ENCODE assay signal across 17 mouse cellular contexts in the genomic region with DNA sequence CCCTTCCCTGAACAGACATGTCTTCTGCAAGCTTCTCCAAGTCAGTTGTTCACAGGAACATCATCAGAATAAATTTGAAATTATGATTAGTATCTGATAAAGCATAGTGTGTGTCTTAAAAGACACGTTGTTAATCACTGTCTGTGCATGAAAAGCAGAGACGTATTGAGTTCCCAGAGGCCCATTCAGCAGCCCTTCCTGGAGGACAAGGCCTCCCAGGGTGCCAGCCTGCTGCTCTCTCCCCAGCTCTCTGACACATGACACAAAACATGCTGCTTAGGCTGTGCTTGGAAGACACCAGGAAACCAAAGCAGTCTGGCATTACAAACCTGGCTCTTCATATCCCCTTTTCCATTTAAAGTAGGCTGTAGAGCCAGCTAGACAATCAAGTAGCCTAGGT.
A peak's percentile ranks its signal among the peaks of the same experiment; 100 is the strongest.
DNase-seq lines count a peak whose midpoint lies in the region; ATAC-seq and TF ChIP-seq lines count a peak whose summit lies in the region.
"Had no signal": no experiment of that assay in that cellular context is flagged by ENCODE, and none has a peak within 500 bp of the region (broad histone marks: within the 10 kb centered on the region; RNA-seq: fewer than 3 reads in every experiment).

No protein-coding gene starts in this region.

- no peaks in the 10 kb centered on the region for H3K27me3 ChIP-seq in heart, embryonic 10.5 days (ENCODE audit: insufficient read depth, poor library complexity, severe bottlenecking)
- no peaks in the 10 kb centered on the region for H3K27me3 ChIP-seq in lung, embryonic 15.5 days
- no peaks in the 10 kb centered on the region for H3K27me3 ChIP-seq in hindbrain, embryonic 11.5 days (ENCODE audit: control insufficient read depth, insufficient read depth, low read length)
- no peaks in the 10 kb centered on the region for H3K27me3 ChIP-seq in hindbrain, postnatal 0 days (ENCODE audit: insufficient read depth, low read length)
- H3K27me3 ChIP-seq: embryonic facial prominence, embryonic 13.5 days; neural tube, embryonic 15.5 days had no signal

- no peak overlapping the region for H3K4me2 ChIP-seq in lung, embryonic 15.5 days
- H3K4me2 ChIP-seq in hindbrain, embryonic 11.5 days (replicated peaks; ENCODE audit: low read depth, low read length): no peak overlapping the region
- H3K4me2 ChIP-seq in hindbrain, postnatal 0 days (ENCODE audit: low read depth, low read length): no peak overlapping the region
- H3K4me2 ChIP-seq: embryonic facial prominence, embryonic 13.5 days; midbrain, embryonic 11.5 days; neural tube, embryonic 15.5 days had no signal

- WGBS in heart, embryonic 10.5 days: 14% methylated on average over 2 of the region's 2 CpGs
- 50% methylated on average over 2 of the region's 2 CpGs for WGBS in lung, embryonic 15.5 days
- WGBS in hindbrain, embryonic 11.5 days: 14% methylated on average over 2 of the region's 2 CpGs
- 3% methylated on average over 2 of the region's 2 CpGs for WGBS in hindbrain, postnatal 0 days

- DNase-seq in heart, embryonic 10.5 days (ENCODE audit: low spot score): no peak
- no peak for DNase-seq in heart, adult 9 months (ENCODE audit: low spot score in 2 of 2)
- no peak for DNase-seq in lung, postnatal 14 days
- peak; percentile 16 for DNase-seq in hindbrain, embryonic 11.5 days (ENCODE audit: low spot score)
- DNase-seq in hindbrain, postnatal 0 days (ENCODE audit: low spot score): peak; percentile 13
- DNase-seq in ovary, postnatal 10 days (ENCODE audit: low spot score): no peak
- DNase-seq: cerebellum, postnatal 36 days; heart, adult 11 months; kidney, adult 9 months; kidney, postnatal 4 days; thymus, postnatal 14 days had no signal

- peak overlapping the region; percentile 67; the same call in 1 of the 2 replicates for H3K27ac ChIP-seq in heart, embryonic 10.5 days
- H3K27ac ChIP-seq in lung, embryonic 15.5 days: peak overlapping the region; percentile 73
- peak overlapping the region; percentile 24; the same call in 1 of the 2 replicates for H3K27ac ChIP-seq in hindbrain, embryonic 11.5 days (ENCODE audit: low read depth, low read length)
- H3K27ac ChIP-seq in hindbrain, postnatal 0 days: no peak overlapping the region
- H3K27ac ChIP-seq: embryonic facial prominence, embryonic 13.5 days; macrophage; neural tube, embryonic 15.5 days had no signal

- no peak for TF ChIP-seq CTCF in hindbrain, postnatal 0 days (IDR thresholded peaks at IDR 0.05; ENCODE audit: low read depth)

- H3K36me3 ChIP-seq in heart, embryonic 10.5 days: no peaks in the 10 kb centered on the region
- no peaks in the 10 kb centered on the region for H3K36me3 ChIP-seq in lung, embryonic 15.5 days
- H3K36me3 ChIP-seq in hindbrain, embryonic 11.5 days (ENCODE audit: control insufficient read depth, insufficient read depth, low read length): no peaks in the 10 kb centered on the region
- peaks cover 15% of the 10 kb centered on the region; the same call in 1 of the 2 replicates for H3K36me3 ChIP-seq in hindbrain, postnatal 0 days (ENCODE audit: insufficient read depth, low read length)

- H3K4me1 ChIP-seq in heart, embryonic 10.5 days: peaks cover 66% of the 10 kb centered on the region
- peaks cover 37% of the 10 kb centered on the region for H3K4me1 ChIP-seq in lung, embryonic 15.5 days
- H3K4me1 ChIP-seq in hindbrain, embryonic 11.5 days (replicated peaks; ENCODE audit: control insufficient read depth, insufficient read depth, low read length): peaks cover 8% of the 10 kb centered on the region
- 0 out of 2 replicates have a peak, but pooled peaks cover 4% of the 10 kb centered on the region for H3K4me1 ChIP-seq in hindbrain, postnatal 0 days (ENCODE audit: insufficient read depth, low read length)
- H3K4me1 ChIP-seq: embryonic facial prominence, embryonic 13.5 days; neural tube, embryonic 15.5 days had no signal

- ATAC-seq in lung, embryonic 15.5 days (ENCODE audit: borderline replicate concordance, extremely low read depth, low FRiP score, low TSS enrichment): peak; percentile 64
- ATAC-seq in hindbrain, embryonic 11.5 days (ENCODE audit: low FRiP score): peak; percentile 73
- peak; percentile 46; the same call in 1 of the 2 replicates for ATAC-seq in hindbrain, postnatal 0 days

- H3K9ac ChIP-seq in lung, embryonic 15.5 days: no peak overlapping the region
- H3K9ac ChIP-seq in hindbrain, embryonic 11.5 days (ENCODE audit: low read depth, low read length): no peak overlapping the region
- H3K9ac ChIP-seq in hindbrain, postnatal 0 days (replicated peaks; ENCODE audit: low read length): no peak overlapping the region
- H3K9ac ChIP-seq: embryonic facial prominence, embryonic 13.5 days; neural tube, embryonic 15.5 days had no signal

- H3K9me3 ChIP-seq in heart, embryonic 10.5 days: no peaks in the 10 kb centered on the region
- no peaks in the 10 kb centered on the region for H3K9me3 ChIP-seq in lung, embryonic 15.5 days
- H3K9me3 ChIP-seq in hindbrain, embryonic 11.5 days (ENCODE audit: control insufficient read depth, low read length): no peaks in the 10 kb centered on the region
- no peaks in the 10 kb centered on the region for H3K9me3 ChIP-seq in hindbrain, postnatal 0 days (ENCODE audit: low read length)
- H3K9me3 ChIP-seq: embryonic facial prominence, embryonic 13.5 days; neural tube, embryonic 15.5 days had no signal

- H3K4me3 ChIP-seq in heart, embryonic 10.5 days: no peak overlapping the region
- no peak overlapping the region for H3K4me3 ChIP-seq in lung, embryonic 15.5 days
- no peak overlapping the region for H3K4me3 ChIP-seq in hindbrain, embryonic 11.5 days (ENCODE audit: low read depth, low read length)
- H3K4me3 ChIP-seq in hindbrain, postnatal 0 days (ENCODE audit: low read length): no peak overlapping the region
- H3K4me3 ChIP-seq: embryonic facial prominence, embryonic 13.5 days; myocyte; neural tube, embryonic 15.5 days had no signal

Comparison
In these comparisons a context has a peak if more than half of its experiments do, and no peak if none do; other contexts are left out.
1. DNase-seq: peak in hindbrain, embryonic 11.5 days (single experiment) and hindbrain, postnatal 0 days (single experiment); none in heart, embryonic 10.5 days (single experiment), heart, adult 9 months (0 of 2), lung, postnatal 14 days (single experiment) and ovary, postnatal 10 days (single experiment).
2. Peak in every context shown above with its lines, with median percentiles within 50 percentile points of each other: ATAC-seq.